Mouse (Mus musculus): ENCODE measurements around the gene Dgcr6.

- TF ChIP-seq CTCF (IDR thresholded peaks at IDR 0.05; ENCODE audit: low read depth, low read length) (no peak), TAL1 (conservative IDR thresholded peaks at IDR 0.05; ENCODE audit: low read depth, low read length) (no peak), POLR2AphosphoS5 (IDR thresholded peaks at IDR 0.05; ENCODE audit: insufficient replicate concordance, low read depth, low read length) (no peak), GATA1 (IDR thresholded peaks at IDR 0.05; ENCODE audit: borderline replicate concordance, low read length) (no peak), GATA2 (IDR thresholded peaks at IDR 0.05; ENCODE audit: borderline replicate concordance, low read depth, low read length) (no peak)
These were observed 7.7 kb upstream of the Dgcr6 start for GRCm38 (mm10) chr16:18044991-18045390.

All from G1E (cell line).